Mouse (Mus musculus): Measurements from ENCODE around the gene Fggy.

Gene Fggy

GRCm38 (mm10) chr4:95909689-95910654 lies 352.7 kb downstream of the Fggy start:
- no peak for DNase-seq (ENCODE audit: low spot score)

DNA sequence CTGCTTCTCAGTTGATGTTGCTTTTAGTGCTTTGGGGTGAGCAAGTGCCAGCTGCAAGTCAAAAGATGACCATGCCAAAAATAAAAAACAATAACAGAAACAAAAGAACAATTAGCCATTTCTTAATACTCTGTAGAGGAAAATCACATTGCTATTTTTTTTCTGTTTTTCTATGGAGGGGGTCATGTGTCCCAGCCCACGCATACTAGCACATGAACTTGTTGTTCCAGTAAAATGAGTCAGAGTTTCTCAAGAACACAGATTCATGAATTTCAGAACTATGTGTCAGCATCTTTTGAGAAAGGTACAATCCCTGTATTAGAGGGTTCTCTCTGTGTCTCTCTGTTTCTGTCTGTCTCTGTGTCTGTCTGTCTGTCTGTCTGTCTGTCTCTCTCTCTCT lies 355.7 kb downstream of the Fggy start:
- DNase-seq (ENCODE audit: low spot score), result no peak

GRCm38 (mm10) chr4:95915628-95916579 lies 358.6 kb downstream of the Fggy start:
- DNase-seq (ENCODE audit: low spot score), result no peak

DNA sequence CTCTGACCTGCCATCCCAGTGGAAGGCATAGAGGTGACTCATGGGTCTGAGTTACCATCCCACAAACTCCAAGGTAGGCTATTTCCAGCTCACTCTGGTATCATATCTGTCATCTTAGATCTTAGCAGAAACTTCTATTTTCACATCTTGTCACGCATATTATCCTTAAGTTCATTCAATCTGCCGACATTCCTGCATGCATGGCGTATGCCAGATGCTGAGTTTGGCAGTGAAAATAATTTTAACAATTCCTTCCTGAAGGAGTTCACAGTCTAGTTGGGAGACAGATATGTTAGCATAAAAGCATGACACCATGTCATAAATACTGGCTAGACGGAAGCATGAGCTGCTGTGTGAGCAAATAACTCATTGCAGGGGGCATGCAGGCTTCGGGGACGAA lies 360.4 kb downstream of the Fggy start:
- DNase-seq (ENCODE audit: low spot score), result no peak

- no peak for DNase-seq (ENCODE audit: low spot score)
Measured at GRCm38 (mm10) chr4:95920448-95920847, 363.1 kb downstream of the Fggy start.

DNA sequence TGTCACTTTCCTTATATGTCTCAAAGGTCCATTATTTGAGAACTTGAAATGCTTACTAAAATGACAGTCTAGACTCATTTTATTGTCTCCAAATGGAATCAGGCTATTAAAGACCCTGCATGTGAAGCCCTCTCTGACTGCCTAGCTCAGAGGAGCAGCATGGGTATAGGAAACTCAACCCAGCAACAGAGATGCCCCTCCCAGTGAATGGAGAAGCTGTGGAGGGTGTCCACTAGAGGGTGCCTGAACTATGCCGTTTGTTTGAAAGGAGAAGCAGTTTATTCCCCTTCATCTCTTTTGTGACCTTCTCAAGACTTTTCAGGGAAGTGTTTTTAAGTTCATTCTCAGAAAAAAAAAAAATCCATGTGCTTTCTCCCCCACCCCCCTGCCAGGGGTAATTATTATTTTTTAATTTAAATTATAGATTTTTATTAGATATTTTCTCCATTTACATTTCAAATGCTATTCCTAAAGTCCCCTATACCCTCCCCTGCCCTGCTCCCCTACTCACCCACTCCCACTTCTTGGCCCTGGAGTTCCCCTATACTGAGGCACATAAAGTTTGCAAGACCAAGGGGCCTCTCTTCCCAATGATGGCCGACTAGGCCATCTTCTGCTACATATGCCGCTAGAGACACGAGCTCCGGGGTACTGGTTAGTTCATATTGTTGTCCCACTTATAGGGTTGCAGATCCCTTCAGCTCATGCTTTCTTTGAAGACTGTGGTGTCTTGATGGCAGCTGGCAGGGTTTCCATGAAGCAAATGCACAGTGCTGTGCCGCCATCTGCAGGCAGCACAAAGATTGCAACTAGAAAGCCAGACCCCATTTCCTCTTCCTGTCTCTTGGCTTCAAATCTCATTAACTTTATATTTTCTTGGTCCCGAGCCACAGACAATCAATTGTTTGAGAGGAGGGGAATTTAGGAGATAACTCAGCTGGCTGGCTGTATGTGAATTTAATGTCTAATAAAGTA lies 367.2 kb downstream of the Fggy start:
- DNase-seq (ENCODE audit: low spot score), result peak; percentile 88

GRCm38 (mm10) chr4:95928846-95929245 lies 371.5 kb downstream of the Fggy start:
- DNase-seq (ENCODE audit: low spot score), result no peak

DNA sequence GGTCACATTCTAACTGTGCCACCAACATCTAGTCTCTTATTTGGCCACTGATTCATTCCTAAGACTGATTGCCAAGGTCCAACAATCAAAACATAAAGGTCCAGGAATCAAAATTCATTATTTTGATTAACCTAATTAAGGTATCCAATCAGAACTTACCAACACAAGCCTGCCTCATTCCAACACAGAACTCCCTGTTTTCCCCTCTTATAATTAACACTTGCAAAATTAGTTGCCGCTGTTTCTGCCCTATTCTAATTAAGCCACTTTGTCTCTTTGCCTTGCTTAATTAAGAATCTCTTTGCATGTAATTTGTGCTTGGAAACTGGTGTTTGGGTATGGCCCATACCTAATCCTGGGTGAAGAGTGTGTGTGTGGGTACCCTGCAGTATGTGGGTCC lies 372.6 kb downstream of the Fggy start:
- no peak for DNase-seq (ENCODE audit: low spot score)

GRCm38 (mm10) chr4:95931331-95931730 lies 374.0 kb downstream of the Fggy start:
- no peak for DNase-seq (ENCODE audit: low spot score)

DNA sequence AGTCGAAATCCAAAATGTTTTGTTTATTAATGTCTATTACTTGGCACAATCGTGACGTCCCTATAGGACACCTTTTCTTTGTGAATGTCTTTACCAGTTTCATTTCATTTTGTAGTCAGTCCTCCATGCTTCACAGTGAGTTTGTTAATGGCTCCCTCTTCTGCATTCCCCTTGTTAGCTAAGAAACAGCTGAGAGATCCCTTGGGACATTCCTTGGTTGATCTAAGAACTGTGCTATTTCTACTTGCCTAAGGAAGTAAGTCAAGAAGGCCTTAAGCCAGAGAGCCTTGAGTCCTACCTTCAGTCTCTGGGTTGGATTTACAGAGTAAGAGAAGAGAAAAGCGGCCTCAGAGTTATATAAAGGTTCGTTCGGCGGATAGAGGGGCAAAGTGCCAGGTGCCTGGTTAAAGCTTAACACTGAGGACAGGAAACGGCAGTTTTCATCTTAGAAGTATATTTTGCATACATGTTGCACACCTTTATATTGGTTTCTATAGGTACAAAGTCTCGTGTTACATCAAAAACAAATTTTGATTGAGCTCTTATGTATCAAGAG lies 376.6 kb downstream of the Fggy start:
- no peak for DNase-seq (ENCODE audit: low spot score)

GRCm38 (mm10) chr4:95934384-95935035 lies 377.2 kb downstream of the Fggy start:
- DNase-seq (ENCODE audit: low spot score), result peak; percentile 32

DNA sequence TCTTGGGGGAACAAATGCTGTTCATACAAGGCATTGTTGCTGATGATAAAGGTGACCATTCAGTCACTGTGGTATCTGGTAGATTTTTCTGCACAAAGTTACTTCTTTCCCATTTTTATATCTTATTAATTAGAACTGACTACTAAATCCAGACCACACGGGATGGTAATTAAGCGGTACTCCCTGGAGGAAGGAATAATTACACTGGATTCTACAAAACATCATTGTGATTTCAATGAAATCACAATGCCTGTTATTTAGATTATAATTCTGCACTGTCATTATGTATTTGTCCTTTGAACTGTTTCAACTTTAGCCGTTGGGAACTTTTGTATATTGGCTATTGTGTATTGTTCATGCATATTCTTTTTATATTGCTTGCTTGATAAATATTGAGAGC lies 381.4 kb downstream of the Fggy start:
- DNase-seq (ENCODE audit: low spot score), result no peak

DNA sequence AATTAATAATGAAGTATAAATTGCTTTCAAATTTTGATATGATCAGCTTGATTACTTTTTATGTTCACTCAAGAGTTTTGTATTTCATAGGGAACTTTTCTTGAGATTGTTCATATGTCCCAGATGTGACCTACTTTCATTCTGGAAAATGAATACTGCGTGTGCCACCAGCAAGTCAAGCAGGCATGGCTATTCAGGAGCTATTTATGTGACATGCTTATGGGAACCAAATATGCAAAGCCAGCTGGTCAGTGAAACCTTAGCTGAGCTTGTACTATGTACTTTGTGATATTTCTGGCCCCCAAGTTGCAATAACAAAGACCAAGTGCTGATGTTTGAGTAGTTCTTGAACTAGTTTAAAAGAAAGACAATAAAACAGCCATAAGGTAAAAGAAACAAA lies 390.6 kb downstream of the Fggy start:
- DNase-seq (ENCODE audit: low spot score), result peak; percentile 28

DNA sequence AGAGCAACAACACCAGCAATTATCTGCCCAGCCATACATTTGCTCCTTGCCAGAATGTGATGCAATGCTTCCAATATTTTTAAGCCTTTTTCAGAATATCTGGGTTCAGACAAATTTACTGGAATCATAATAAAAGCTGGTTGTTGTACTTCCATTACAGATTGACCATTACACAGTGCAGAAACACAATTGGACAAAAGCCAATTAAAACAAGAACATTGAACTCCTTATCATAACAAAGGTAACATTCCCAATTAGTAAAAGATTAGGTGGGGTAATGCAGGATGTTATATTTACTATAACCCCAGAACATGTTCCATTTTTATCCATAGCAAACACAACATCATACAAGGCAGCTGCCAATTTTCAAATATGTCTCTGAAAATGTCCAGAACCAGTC lies 396.0 kb downstream of the Fggy start:
- no peak for DNase-seq (ENCODE audit: low spot score)

DNA sequence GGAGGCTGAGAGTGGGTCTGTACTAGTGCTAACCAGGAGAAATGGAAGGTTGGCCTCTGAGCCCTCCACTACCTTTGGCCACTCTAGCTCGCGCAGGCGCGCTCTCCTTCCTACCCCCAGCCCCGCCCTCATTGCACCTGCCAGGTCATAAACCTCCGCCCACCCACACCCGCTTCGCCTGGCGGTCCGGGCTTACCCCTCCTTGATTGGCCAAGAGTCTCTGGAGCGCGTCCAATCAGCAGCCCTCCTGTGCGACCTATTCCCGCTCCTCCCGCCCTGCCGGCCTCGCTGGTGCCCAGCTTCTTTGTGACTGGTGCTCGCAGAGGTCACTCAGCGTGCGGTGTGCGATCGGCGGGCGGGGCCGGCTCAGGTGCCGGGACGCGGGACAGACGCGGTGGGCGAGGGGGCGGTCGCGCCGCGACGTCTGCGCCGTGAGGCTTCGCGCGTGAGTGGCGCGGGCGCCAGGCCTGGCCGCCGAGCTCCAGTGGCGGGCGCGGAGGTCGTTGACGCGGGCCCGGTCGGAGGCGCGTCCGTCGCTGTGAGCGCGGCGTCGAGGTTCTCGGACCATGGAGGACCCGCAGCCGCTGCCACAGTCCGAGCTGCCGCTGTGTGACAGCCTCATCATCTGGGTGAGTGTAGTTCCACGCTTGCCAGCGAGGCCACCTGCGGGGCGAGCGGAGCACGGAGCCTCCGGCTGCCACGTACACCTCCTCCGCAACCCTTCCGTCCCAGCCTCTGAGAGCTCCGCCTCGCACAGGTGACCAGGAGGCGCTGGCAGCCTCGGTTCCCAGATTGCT lies 409.8 kb downstream of the Fggy start, which contains the start of gene Hook1:
TSS of gene Hook1 (plus strand) at position 313 of the 797 bp plus-strand sequence.
- DNase-seq (ENCODE audit: low spot score), result peak; percentile 94
